Mouse (Mus musculus) E14TG2a.4 (cell line): ENCODE data around the gene Rnf43.

Source experiments
- CTCF ChIP-seq: conservative IDR thresholded peaks from 2 replicates; pipeline ENCODE4 v1.5.1; 2014; ENCODE audit warnings: low read length
- POU5F1 ChIP-seq: IDR thresholded peaks from 2 replicates; pipeline ENCODE4 v1.6.1; 2014; ENCODE audit warnings: low read length, borderline replicate concordance

DNA sequence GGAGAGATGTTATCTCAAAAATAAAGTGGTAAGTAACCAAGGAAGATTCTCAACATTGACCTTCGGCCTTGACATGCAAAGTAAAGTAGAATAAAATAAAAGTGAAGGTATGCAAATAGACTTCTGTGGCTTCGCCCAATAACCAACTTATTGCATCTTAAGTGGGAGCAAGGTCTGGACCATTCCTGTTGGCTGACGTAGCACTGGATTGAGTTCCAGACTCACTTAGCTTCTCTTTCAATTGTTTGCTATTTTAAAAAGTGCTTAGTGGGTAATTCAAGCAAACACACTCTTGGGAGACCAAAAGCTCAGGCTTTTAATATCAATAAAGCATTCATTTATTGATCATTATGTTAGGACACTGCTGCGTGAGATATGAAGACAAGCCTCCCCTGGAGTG lies 35.6 kb downstream of the Rnf43 start:
- no peak for TF ChIP-seq CTCF
- TF ChIP-seq POU5F1 = no peak
